Mouse (Mus musculus): ENCODE data around the gene Rab31.

DNA sequence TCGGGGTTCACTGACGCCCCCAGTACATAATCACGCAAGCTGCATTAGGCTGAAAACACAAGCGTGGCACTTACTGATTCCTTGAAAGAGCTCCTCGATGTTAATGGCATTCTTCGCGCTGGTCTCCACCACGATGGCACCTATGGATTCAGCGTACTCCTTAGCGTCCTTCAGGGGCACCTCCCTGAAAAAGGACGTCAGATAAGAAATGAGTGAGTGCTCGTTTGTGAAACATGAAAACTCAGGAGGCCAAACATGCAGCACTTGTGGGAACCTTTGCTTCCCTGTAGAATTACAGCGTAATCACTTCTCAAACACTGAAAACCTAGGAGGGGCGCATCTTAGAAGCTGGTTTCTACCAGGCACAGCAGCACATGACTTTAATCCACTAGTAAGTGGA lies 104.8 kb downstream of the Rab31 start:
- TF ChIP-seq CTCF (IDR thresholded peaks at IDR 0.05; ENCODE audit: low read depth) (no peak), EP300 (IDR thresholded peaks at IDR 0.05; ENCODE audit: low read depth) (no peak)
